Mouse (Mus musculus) heart, postnatal 0 days (tissue): Measurements from ENCODE around the gene Snrnp70. TPM values are rescaled to one million over a fixed set of nuclear protein-coding genes. Genes with fewer than 3 reads are reported as not detected.

Experiments
- ATAC-seq: fragments of 200-750 bp; cut with Nextera tagmentation; 2 replicates; pipeline ENCODE4 v1.8.0; 2017; ENCODE audit warnings: low read depth, moderate number of reproducible peaks, moderate library complexity; ENCODE audit not compliant: insufficient read depth
- DNase-seq: peaks from one replicate; pipeline ENCODE4 v3.0.0-alpha.2; 2016; ENCODE audit warnings: low spot score
- H3K27ac ChIP-seq: fragments of 300-500 bp; sonication (generic); 2 replicates; pipeline ENCODE4 v1.5.1; 2014; ENCODE audit warnings: low read depth, mild to moderate bottlenecking
- H3K27me3 ChIP-seq: fragments of 300-500 bp; sonication (generic); 2 replicates; pipeline ENCODE4 v1.6.1; 2014; ENCODE audit warnings: low read length, mixed read lengths; ENCODE audit not compliant: control insufficient read depth, insufficient read depth
- H3K36me3 ChIP-seq: fragments of 300-500 bp; sonication (generic); replicated peaks from 2 replicates; pipeline ENCODE4 v1.6.1; 2014; ENCODE audit warnings: low read length, mixed read lengths; ENCODE audit not compliant: control insufficient read depth, insufficient read depth
- H3K4me1 ChIP-seq: fragments of 300-500 bp; sonication (generic); 2 replicates; pipeline ENCODE4 v1.6.1; 2014; ENCODE audit warnings: antibody characterized with exemption; ENCODE audit not compliant: control insufficient read depth, insufficient read depth
- H3K4me2 ChIP-seq: fragments of 300-500 bp; sonication (generic); 2 replicates; pipeline ENCODE4 v1.6.1; 2014; ENCODE audit warnings: low read depth, mild to moderate bottlenecking, low read length, moderate library complexity
- H3K4me3 ChIP-seq: fragments of 300-500 bp; sonication (generic); 2 replicates; pipeline ENCODE4 v1.5.1; 2014; ENCODE audit warnings: low read depth, low read length
- H3K9ac ChIP-seq: fragments of 300-500 bp; sonication (generic); replicated peaks from 2 replicates; pipeline ENCODE4 v1.6.1; 2014; ENCODE audit warnings: low read depth, low read length, mixed read lengths
- H3K9me3 ChIP-seq: fragments of 300-500 bp; sonication (generic); replicated peaks from 2 replicates; pipeline ENCODE4 v1.6.1; 2016; ENCODE audit warnings: low read length; ENCODE audit not compliant: control insufficient read depth
- CTCF ChIP-seq: IDR thresholded peaks from 2 replicates; pipeline ENCODE4 v1.5.1; 2016; ENCODE audit warnings: antibody characterized with exemption, control low read depth, low read depth
- EP300 ChIP-seq: IDR thresholded peaks from 2 replicates; pipeline ENCODE4 v1.6.1; 2016; ENCODE audit warnings: antibody characterized with exemption, low read depth
- WGBS: fragments of 180-500 bp; shearing (Covaris S2); extraction: QIAGEN DNeasy Blood & Tissue Kit; methylation state at CpG from one replicate; pipeline ENCODE4 v1.1.7; 2014; 5-methylcytosine and 5-hydroxymethylcytosine counted together
- polyA plus RNA-seq: library from polyadenylated mRNA; unstranded; fragments of >200 nt; fragmentation: Nextera tagmentation; extraction: Ambion mirVana; gene quantifications from 2 replicates; pipeline ENCODE4 v1.2.1, GENCODE M21; 2015
- total RNA-seq: library from RNA; depleted of rRNA; stranded (reverse); fragments of >200 nt; gene quantifications from 2 replicates; pipeline ENCODE4 v1.2.3, GENCODE M21; 2014; ENCODE audit warnings: low replicate concordance

Snrnp70 gene
- total and polyA plus RNA-seq, 2 experiments from 2014 or later: 79.7 to 141 TPM

DNA sequence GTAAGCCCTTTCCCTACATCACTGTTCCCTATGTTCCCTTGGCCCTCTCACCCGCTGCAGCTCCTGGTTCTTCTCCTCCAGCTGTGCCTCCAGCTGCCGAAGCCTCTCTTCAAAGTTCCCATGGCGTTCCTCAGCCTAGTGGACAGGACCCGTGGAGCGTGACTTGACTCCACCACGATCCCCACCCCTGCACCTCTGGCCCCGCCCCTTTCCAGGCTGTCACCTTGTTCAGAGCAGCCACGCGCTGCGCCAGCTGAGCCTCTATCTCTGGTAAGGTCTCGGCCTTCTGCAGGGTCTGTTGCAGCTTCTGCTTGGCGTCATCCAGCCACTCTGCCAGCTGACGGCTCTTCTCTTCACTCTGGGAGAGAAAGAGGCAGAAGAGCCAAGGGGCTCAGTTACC is 39.5 kb downstream of the Snrnp70 start:
- Histone ChIP-seq H3K4me1 (no peaks in the 10 kb centered on the region), H3K9ac (no peak overlapping the region), H3K9me3 (no peaks in the 10 kb centered on the region), H3K36me3 (no peaks in the 10 kb centered on the region), H3K27me3 (peaks cover 14% of the 10 kb centered on the region), H3K27ac (no peak overlapping the region), H3K4me2 (no peak overlapping the region), H3K4me3 (no peak overlapping the region)
- DNase-seq (no peak), ATAC-seq (no peak)
- TF ChIP-seq EP300 (no peak), CTCF (no peak)
- 45% methylated on average over 13 of the region's 13 CpGs for WGBS

DNA sequence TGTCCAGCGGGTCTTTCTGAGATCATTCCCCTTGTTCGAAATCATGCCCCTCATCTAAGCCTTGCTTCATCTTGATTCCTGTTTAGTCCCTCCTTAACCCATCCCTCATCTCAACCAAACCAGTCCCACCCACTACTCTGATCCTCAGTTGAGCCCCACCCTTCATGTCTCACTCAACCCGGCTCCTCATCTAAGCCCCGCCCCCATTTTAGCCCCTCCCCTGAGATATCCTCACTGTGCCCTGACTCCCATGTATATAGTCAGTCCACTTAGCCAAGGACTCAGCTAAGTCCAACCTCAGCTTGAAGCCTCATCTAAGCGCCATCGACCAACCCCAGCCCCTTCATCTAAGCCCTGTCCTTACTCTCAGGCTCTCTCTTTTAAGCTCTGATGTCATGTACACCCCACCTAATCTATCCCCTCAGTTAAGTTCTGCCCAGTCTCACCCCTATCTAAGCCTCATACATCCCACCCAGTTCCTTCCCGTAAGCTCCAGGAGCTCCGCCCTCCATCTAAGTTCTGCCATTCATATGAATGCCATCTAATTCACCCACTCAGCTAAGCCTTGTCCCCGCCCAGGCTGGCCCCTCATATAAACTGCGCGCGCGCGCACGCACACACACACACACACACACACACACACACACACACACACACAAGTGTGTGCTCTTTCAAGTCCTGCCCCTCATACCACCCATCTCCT is 40.1 kb downstream of the Snrnp70 start:
- Histone ChIP-seq H3K36me3 (no peaks in the 10 kb centered on the region), H3K4me1 (no peaks in the 10 kb centered on the region), H3K4me3 (no peak overlapping the region), H3K9ac (no peak overlapping the region), H3K27me3 (peaks cover 8% of the 10 kb centered on the region), H3K9me3 (no peaks in the 10 kb centered on the region), H3K4me2 (no peak overlapping the region), H3K27ac (no peak overlapping the region)
- TF ChIP-seq CTCF: no peak
- no peak for TF ChIP-seq EP300
- DNase-seq (no peak), ATAC-seq (no peak)
- WGBS: 65% methylated on average over 15 of the region's 15 CpGs

DNA sequence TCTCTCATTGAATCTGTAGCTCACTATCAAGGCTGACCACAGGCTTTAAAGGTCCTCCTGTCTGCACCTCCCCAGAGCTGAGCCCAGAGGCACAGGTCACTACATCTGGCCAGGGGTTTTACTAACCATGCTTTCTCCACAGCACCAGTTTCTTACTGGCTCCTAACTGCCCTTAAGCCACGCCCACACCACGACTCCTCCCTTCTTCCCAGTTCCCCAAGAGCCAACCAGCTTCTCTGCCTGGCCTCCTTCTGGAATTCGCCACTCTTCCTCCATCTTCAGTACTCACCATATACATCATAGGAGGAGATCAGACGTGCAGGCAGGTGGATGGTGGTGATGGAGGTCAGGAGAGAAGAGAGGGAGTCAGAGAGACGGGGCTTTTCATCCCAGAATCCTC is 42.5 kb downstream of the Snrnp70 start:
- TF ChIP-seq CTCF (no peak), EP300 (no peak)

DNA sequence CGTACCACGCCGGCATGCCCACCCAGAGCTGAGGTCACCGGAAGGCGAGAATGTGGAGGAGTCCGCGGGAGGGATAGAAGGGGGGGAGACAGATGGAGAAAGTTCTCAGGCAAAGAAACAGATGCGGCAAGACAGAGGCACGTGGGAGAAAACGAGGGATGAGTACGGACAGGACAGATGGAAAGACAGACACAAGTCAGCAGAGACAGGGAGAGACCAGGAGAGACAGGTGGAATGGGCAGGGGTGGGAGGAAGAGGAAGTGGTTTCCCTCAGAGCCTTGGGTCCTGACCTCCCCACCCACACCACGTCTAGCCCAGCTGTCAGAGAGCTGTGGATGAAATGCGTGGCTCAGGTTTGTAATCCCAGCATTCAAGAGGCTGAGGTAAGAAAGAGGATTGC is 48.6 kb downstream of the Snrnp70 start:
- no peak overlapping the region for H3K27ac ChIP-seq
- H3K9ac ChIP-seq: no peak overlapping the region
- WGBS: 58% methylated on average over 13 of the region's 13 CpGs
- H3K27me3 ChIP-seq: no peaks in the 10 kb centered on the region
- TF ChIP-seq CTCF: no peak
- TF ChIP-seq EP300: no peak
- no peaks in the 10 kb centered on the region for H3K36me3 ChIP-seq
- H3K9me3 ChIP-seq: no peaks in the 10 kb centered on the region
- ATAC-seq (no peak), DNase-seq (no peak)
- H3K4me1 ChIP-seq: no peaks in the 10 kb centered on the region
- H3K4me3 ChIP-seq: no peak overlapping the region
- no peak overlapping the region for H3K4me2 ChIP-seq

More for the DNA sequence above, 42.5 kb downstream of the Snrnp70 start:
- Histone ChIP-seq H3K4me2 (no peak overlapping the region), H3K27ac (no peak overlapping the region), H3K9ac (no peak overlapping the region), H3K27me3 (no peaks in the 10 kb centered on the region), H3K4me3 (no peak overlapping the region), H3K36me3 (no peaks in the 10 kb centered on the region), H3K4me1 (no peaks in the 10 kb centered on the region), H3K9me3 (no peaks in the 10 kb centered on the region)
- DNase-seq: no peak
- WGBS: 13% methylated on average over 5 of the region's 5 CpGs
- ATAC-seq: no peak

DNA sequence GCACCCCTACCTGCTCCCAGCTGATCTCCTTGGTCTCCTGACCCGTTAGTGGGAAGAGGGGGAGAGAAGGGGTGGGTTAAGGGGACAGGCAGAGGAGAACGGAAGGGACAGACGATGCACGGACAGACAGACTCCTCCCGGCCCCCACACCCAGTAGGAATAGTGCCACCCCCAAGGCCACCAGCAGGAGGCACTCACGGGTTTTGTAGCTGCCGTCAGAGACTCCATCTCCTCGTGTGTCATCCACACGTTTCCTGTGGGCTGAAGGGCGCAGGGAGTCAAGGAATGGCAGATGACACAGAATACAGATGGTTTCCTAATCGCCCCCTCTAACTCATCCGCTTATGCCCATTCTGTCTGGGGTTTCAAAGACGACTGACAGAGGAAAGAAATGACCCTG is 52.0 kb downstream of the Snrnp70 start:
- peaks cover 26% of the 10 kb centered on the region for H3K4me1 ChIP-seq
- no peak overlapping the region for H3K9ac ChIP-seq
- H3K9me3 ChIP-seq: no peaks in the 10 kb centered on the region
- no peak for DNase-seq
- no peak overlapping the region for H3K27ac ChIP-seq
- H3K4me2 ChIP-seq: no peak overlapping the region
- no peak for ATAC-seq
- H3K4me3 ChIP-seq: no peak overlapping the region
- peak; percentile 26; the same call in 1 of the 2 replicates for TF ChIP-seq CTCF
- TF ChIP-seq EP300: no peak
- WGBS: 20% methylated on average over 13 of the region's 13 CpGs
- no peaks in the 10 kb centered on the region for H3K36me3 ChIP-seq
- H3K27me3 ChIP-seq: no peaks in the 10 kb centered on the region; the same call in 1 of the 2 replicates

DNA sequence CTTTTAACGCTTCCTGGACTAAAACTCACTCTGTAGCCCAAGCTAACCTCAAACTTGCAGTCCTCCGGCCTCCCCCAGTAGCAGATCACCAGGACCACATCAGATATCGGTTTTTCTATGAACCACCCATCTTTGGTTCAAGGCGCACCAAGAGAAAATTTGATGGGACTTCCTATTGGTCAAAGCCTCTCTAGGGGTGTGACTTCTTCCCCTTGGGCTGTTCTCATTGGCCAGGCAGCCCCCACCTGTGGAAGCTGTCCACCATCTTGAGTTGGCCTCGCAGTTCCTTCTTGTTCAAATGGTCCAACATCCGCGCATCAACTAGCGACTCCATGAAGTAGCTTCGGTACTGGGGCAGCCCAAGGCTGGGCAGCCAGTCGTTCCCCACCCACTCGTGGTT is 53.5 kb downstream of the Snrnp70 start:
- Histone ChIP-seq H3K9ac (no peak overlapping the region), H3K4me1 (peaks cover 41% of the 10 kb centered on the region), H3K36me3 (no peaks in the 10 kb centered on the region), H3K27me3 (no peaks in the 10 kb centered on the region; the same call in 1 of the 2 replicates), H3K4me2 (no peak overlapping the region), H3K27ac (no peak overlapping the region), H3K4me3 (no peak overlapping the region), H3K9me3 (no peaks in the 10 kb centered on the region)
- no peak for ATAC-seq
- TF ChIP-seq EP300 (no peak), CTCF (no peak)
- WGBS: 89% methylated on average over 11 of the region's 11 CpGs
- DNase-seq: no peak
